43 mouse cellular contexts compared by ENCODE assay signal in genomic region chr9:22449209-22449608, GRCm38 (mm10). TPM values are rescaled to one million over a fixed set of nuclear protein-coding genes. Genes with fewer than 3 reads are reported as not detected.
"Had no signal": no experiment of that assay in that cellular context is flagged by ENCODE, and none has a peak within 500 bp of the region (broad histone marks: within the 10 kb centered on the region; RNA-seq: fewer than 3 reads in every experiment).

No protein-coding gene starts in this region.

- ATAC-seq: hindbrain, postnatal 0 days; intestine, embryonic 16.5 days; liver, embryonic 12.5 days had no signal

- DNase-seq: gastrocnemius, postnatal 14 days; gastrocnemius, postnatal 36 days; heart, adult 11 months; heart, adult 2 months; heart, postnatal 10 days; heart, postnatal 4 days; kidney, adult 11 months; kidney, adult 2 months; kidney, adult 9 months; kidney, postnatal 14 days; kidney, postnatal 36 days; layer of hippocampus, adult 9-11 months; layer of hippocampus, postnatal 36 days; left cerebral cortex, postnatal 4 days had no signal

RNA-seq across cellular contexts. Expression of gene Gm17545, which starts 4.9 kb away (rescaled TPM):
- total RNA-seq: gastrocnemius, adult 8-10 months; gastrocnemius, postnatal 14 days; gastrocnemius, postnatal 36 days; heart, adult 2 months; heart, postnatal 10 days; heart, postnatal 25 days; heart, postnatal 4 days; hindbrain, postnatal 0 days; layer of hippocampus, adult 18-20 months; layer of hippocampus, adult 8-10 months; layer of hippocampus, postnatal 14 days; layer of hippocampus, postnatal 36 days; left cerebral cortex, adult 18-20 months; left cerebral cortex, adult 8-10 months; left cerebral cortex, postnatal 10 days; left cerebral cortex, postnatal 25 days; left cerebral cortex, postnatal 4 days; liver, adult 2 months had no signal
- polyA plus RNA-seq: gonadal fat pad, adult 2 months; heart, adult 2 months; heart, embryonic 11.5 days; heart, embryonic 14.5 days; heart, embryonic 16.5 days; hindbrain, embryonic 10.5 days; hindbrain, embryonic 12.5 days; hindbrain, embryonic 15.5 days; hindbrain, postnatal 0 days; intestine, embryonic 14.5 days; intestine, embryonic 16.5 days; kidney, adult 2 months; kidney, embryonic 15.5 days; kidney, postnatal 0 days; large intestine, adult 2 months; limb, embryonic 11.5 days; limb, embryonic 13.5 days; limb, embryonic 15.5 days; liver, adult 2 months; liver, embryonic 12.5 days; liver, embryonic 14.5 days; liver, embryonic 16.5 days had no signal
